Mouse (Mus musculus) forebrain, embryonic 14.5 days (tissue): ENCODE results near the gene Gm17334. TPM values are rescaled to one million over a fixed set of nuclear protein-coding genes. Genes with fewer than 3 reads are reported as not detected.
A peak's percentile ranks its signal among the peaks of the same experiment; 100 is the strongest.

Source experiments
- ATAC-seq: fragments of 200-750 bp; cut with Nextera tagmentation; 2 replicates; pipeline ENCODE4 v1.8.0; 2017; ENCODE audit warnings: mild to moderate bottlenecking, moderate library complexity
- DNase-seq: peaks from one replicate; pipeline ENCODE4 v3.0.0-alpha.2; 2015; ENCODE audit warnings: low spot score
- H3K27ac ChIP-seq: fragments of 300-500 bp; sonication (generic); 2 replicates; pipeline ENCODE4 v1.5.1; 2014; ENCODE audit warnings: low read depth, mild to moderate bottlenecking, control low read depth, low read length, moderate library complexity
- H3K27me3 ChIP-seq: fragments of 300-500 bp; sonication (generic); replicated peaks from 2 replicates; pipeline ENCODE4 v1.6.1; 2014; ENCODE audit warnings: low read length, control low read depth, mixed read lengths; ENCODE audit not compliant: control insufficient read depth, insufficient read depth
- H3K36me3 ChIP-seq: fragments of 300-500 bp; sonication (generic); 2 replicates; pipeline ENCODE4 v1.6.1; 2014; ENCODE audit warnings: low read length, control low read depth; ENCODE audit not compliant: control insufficient read depth, insufficient read depth
- H3K4me1 ChIP-seq: fragments of 300-500 bp; sonication (generic); 2 replicates; pipeline ENCODE4 v1.6.1; 2014; ENCODE audit warnings: antibody characterized with exemption, low read length, control low read depth; ENCODE audit not compliant: control insufficient read depth, insufficient read depth
- H3K4me2 ChIP-seq: fragments of 300-500 bp; sonication (generic); 2 replicates; pipeline ENCODE4 v1.6.1; 2014; ENCODE audit warnings: mild to moderate bottlenecking, control low read depth, low read length
- H3K4me3 ChIP-seq: fragments of 300-500 bp; sonication (generic); 2 replicates; pipeline ENCODE4 v1.5.1; 2014; ENCODE audit warnings: low read depth, low read length, control low read depth
- H3K9ac ChIP-seq: fragments of 300-500 bp; sonication (generic); 2 replicates; pipeline ENCODE4 v1.6.1; 2014; ENCODE audit warnings: mild to moderate bottlenecking, low read length, control low read depth, moderate library complexity
- H3K9me3 ChIP-seq: fragments of 300-500 bp; sonication (generic); replicated peaks from 2 replicates; pipeline ENCODE4 v1.6.1; 2016; ENCODE audit warnings: low read length, control low read depth, mixed read lengths; ENCODE audit not compliant: control insufficient read depth
- WGBS: fragments of 180-500 bp; shearing (Covaris S2); extraction: QIAGEN DNeasy Blood & Tissue Kit; methylation state at CpG from one replicate; pipeline ENCODE4 v1.1.7; 2014; 5-methylcytosine and 5-hydroxymethylcytosine counted together
- polyA plus RNA-seq: library from polyadenylated mRNA; unstranded; fragments of >200 nt; fragmentation: Nextera tagmentation; extraction: Ambion mirVana; gene quantifications from 2 replicates; pipeline ENCODE4 v1.2.1, GENCODE M21; 2014

Gm17334 gene
- polyA plus RNA-seq, 1 experiment from 2014 or later = not detected

DNA sequence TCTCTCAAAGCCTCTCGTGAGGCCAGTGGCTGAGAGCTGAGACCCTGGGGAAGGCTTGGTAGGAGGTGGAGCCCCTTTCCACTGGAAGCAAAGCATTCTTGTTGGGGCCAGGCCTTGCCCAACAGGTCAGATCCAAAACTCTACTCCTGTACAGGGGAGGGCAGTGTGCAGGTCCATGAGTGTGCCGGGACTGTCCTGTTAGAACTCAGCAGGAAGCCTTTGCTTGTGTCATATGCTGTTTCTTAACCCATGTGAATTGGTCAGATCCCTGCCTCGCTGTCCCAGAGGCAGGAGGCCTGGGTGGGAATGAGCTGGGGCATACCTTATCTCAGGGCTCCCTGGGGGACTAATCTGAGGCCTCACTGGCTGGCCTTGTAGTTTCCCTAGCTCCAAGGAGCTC, 7.3 kb upstream of the Gm17334 start:
- H3K4me1 ChIP-seq = no peaks in the 10 kb centered on the region
- ATAC-seq = no peak
- H3K9ac ChIP-seq = no peak overlapping the region
- no peaks in the 10 kb centered on the region for H3K9me3 ChIP-seq
- WGBS = 61% methylated on average over 3 of the region's 3 CpGs
- 0 out of 2 replicates have a peak, but pooled peaks cover 2% of the 10 kb centered on the region for H3K36me3 ChIP-seq
- no peaks in the 10 kb centered on the region for H3K27me3 ChIP-seq
- H3K4me3 ChIP-seq = no peak overlapping the region
- no peak overlapping the region for H3K4me2 ChIP-seq
- H3K27ac ChIP-seq = no peak overlapping the region
- DNase-seq = no peak

DNA sequence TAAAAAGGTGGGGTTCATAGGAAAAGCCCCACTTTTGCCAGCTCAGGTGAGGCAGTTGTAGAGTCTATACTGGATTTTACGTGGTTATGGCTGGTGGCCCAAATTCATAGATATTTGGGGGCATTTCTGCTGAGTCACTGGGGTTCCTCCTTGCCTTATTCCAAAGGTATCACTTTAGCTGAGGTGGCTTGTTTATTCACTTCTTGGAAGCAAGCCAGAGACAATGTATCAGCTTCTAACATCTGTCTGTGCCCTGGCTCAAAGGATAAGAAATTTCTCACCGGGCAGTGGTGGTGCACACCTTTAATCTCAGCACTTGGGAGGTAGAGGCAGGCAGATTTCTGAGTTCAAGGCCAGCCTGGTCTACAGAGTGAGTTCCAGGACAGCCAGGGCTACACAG, 6.8 kb upstream of the Gm17334 start:
- H3K36me3 ChIP-seq = 0 out of 2 replicates have a peak, but pooled peaks cover 2% of the 10 kb centered on the region
- 91% methylated on average over 2 of the region's 2 CpGs for WGBS
- H3K4me2 ChIP-seq = no peak overlapping the region
- no peaks in the 10 kb centered on the region for H3K27me3 ChIP-seq
- ATAC-seq = no peak
- H3K4me1 ChIP-seq = no peaks in the 10 kb centered on the region
- H3K9me3 ChIP-seq = no peaks in the 10 kb centered on the region
- no peak overlapping the region for H3K9ac ChIP-seq
- no peak overlapping the region for H3K4me3 ChIP-seq
- DNase-seq = no peak
- H3K27ac ChIP-seq = no peak overlapping the region

DNA sequence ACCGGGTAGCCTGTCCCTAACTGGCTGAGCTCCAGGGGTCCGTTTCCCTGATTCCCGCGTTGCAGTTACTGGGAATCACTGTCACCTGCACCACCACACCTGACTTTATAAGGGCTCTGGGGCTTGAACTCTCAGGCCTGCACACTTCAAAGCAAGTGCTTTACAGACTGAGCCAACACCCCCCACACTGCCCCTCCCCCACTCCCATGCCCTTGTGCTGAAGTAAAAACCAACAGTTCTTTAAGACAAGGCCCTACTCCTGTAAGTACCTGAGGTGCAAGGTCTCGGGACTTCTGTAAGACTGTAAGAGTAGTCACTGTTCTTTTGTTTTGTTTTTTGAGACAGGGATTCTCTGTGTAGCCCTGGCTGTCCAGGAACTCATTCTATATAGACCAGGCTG, 5.5 kb upstream of the Gm17334 start:
- Histone ChIP-seq H3K27ac (no peak overlapping the region), H3K4me2 (no peak overlapping the region), H3K4me3 (no peak overlapping the region), H3K27me3 (no peaks in the 10 kb centered on the region), H3K4me1 (no peaks in the 10 kb centered on the region), H3K9me3 (no peaks in the 10 kb centered on the region), H3K9ac (no peak overlapping the region), H3K36me3 (0 out of 2 replicates have a peak, but pooled peaks cover 2% of the 10 kb centered on the region)
- WGBS = 82% methylated on average over 5 of the region's 5 CpGs
- no peak for ATAC-seq
- no peak for DNase-seq

DNA sequence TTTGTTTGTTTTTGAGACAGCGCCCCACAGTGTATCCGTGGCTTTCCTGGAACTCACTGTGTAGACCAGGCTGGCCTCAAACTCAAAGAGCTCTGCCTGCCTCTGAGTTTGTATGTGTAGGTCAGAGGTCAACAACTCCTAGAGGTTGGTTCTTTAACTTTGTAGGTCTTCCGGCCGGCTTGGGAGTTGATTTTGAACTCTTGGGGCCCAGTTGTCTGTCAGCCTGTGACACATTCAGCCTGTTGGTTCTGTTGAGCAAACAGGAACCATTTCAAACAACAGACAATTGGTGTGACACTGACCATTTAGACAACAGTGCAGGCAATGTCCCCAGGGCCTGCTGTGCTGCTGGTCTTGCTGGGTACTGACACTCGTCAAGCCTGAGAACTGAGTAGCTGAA, 4.7 kb upstream of the Gm17334 start:
- H3K9me3 ChIP-seq = no peaks in the 10 kb centered on the region
- H3K36me3 ChIP-seq = 0 out of 2 replicates have a peak, but pooled peaks cover 2% of the 10 kb centered on the region
- no peaks in the 10 kb centered on the region for H3K27me3 ChIP-seq
- H3K4me3 ChIP-seq = no peak overlapping the region
- H3K4me2 ChIP-seq = no peak overlapping the region
- H3K4me1 ChIP-seq = no peaks in the 10 kb centered on the region
- DNase-seq (no peak), ATAC-seq (no peak)
- no peak overlapping the region for H3K9ac ChIP-seq
- H3K27ac ChIP-seq = no peak overlapping the region
- whole genome bisulfite sequencing = 82% methylated on average over 5 of the region's 5 CpGs

DNA sequence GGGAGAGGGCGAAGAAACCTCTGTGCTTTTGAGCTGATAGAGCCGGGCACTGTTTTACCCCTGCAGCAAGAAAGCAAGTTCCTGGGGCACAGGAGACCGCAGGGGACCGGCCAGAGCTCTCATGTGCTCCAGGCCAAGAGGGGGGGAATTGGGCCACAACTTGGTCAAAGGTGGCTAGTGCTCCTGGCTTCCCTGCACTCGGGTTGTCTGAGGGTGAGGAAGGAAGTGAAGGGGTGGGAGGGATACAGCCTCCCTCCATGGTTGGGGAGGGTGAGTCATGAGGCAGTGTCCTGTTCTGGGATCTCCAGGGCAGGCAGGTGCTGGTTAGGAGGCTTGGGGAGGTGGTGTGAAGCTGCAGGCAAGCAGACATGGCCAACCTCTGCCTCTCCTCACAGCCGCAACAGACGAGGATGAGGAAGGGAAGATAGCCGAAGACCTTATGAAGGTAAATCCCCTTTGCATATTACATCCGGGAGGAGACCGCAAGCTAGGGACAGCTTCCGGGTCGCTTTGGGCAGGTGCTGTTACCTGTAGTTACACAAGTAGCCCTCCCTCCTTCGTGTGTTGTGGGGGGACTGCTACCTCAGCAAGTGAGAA, 1.8 kb upstream of the Gm17334 start:
- H3K4me3 ChIP-seq = no peak overlapping the region
- WGBS = 85% methylated on average over 13 of the region's 13 CpGs

DNA sequence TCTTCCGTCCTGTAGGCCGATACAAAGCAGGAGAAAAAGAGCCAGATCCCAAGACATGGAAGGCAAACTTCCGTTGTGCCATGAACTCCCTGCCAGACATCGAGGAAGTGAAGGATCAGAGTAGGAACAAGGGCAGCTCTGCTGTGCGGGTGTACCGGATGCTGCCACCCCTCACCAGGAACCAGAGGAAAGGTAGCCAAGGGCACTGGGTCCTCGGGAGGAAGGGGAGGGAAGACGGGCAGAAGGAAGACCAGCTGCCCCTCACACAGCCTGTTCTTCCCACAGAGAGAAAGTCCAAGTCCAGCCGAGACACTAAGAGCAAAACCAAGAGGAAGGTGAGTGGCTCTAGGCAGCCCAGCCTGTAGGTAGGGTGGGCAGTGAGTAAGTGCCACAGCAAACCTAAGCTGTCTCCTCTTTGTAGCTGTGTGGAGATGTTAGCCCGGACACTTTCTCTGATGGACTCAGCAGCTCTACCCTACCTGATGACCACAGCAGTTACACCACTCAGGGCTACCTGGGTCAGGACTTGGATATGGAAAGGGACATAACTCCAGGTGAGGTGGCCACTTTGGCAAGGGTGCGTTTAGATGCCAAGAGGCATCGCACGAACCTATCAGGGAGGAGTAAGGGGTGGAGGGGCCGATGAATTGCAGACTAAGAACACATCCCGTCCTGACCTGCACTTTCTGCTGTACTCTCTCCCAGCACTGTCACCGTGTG, 814 bp upstream of the Gm17334 start:
- no peak overlapping the region for H3K9ac ChIP-seq
- H3K27ac ChIP-seq = no peak overlapping the region
- WGBS = 91% methylated on average over 16 of the region's 16 CpGs
- H3K4me2 ChIP-seq = no peak overlapping the region
- no peak for DNase-seq
- no peaks in the 10 kb centered on the region for H3K9me3 ChIP-seq
- no peak overlapping the region for H3K4me3 ChIP-seq
- no peak for ATAC-seq
- H3K36me3 ChIP-seq = 0 out of 2 replicates have a peak, but pooled peaks cover 2% of the 10 kb centered on the region
- no peaks in the 10 kb centered on the region; the same call in 1 of the 2 replicates for H3K4me1 ChIP-seq
- H3K27me3 ChIP-seq = 0 out of 2 replicates have a peak, but pooled peaks cover 3% of the 10 kb centered on the region

More for the DNA sequence above, 1.8 kb upstream of the Gm17334 start:
- no peaks in the 10 kb centered on the region; the same call in 1 of the 2 replicates for H3K4me1 ChIP-seq
- no peak overlapping the region for H3K27ac ChIP-seq
- DNase-seq (no peak), ATAC-seq (no peak)
- H3K36me3 ChIP-seq = 0 out of 2 replicates have a peak, but pooled peaks cover 2% of the 10 kb centered on the region
- H3K9me3 ChIP-seq = no peaks in the 10 kb centered on the region
- H3K9ac ChIP-seq = no peak overlapping the region
- no peaks in the 10 kb centered on the region for H3K27me3 ChIP-seq
- no peak overlapping the region for H3K4me2 ChIP-seq

DNA sequence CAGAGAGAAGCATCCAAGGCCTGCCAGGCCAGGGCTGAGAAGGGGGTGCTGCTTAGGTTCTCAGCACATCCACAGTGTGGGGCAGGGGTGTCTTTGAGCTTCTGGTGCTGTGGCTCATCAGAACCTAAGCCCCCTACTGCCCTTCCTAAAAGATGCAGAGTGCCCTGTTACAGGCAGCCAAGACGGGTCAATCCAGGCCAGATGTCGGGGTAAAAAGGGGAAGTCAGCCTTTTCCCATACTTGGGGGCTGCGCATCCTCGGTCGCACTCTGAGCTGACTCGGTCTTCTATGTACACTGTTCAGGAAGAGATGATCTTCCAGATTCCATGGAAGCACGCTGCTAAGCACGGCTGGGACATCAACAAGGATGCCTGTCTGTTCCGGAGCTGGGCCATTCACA, 451 bp downstream of the Gm17334 start:
- Histone ChIP-seq H3K36me3 (0 out of 2 replicates have a peak, but pooled peaks cover 2% of the 10 kb centered on the region), H3K27me3 (0 out of 2 replicates have a peak, but pooled peaks cover 3% of the 10 kb centered on the region), H3K4me2 (no peak overlapping the region), H3K4me1 (no peaks in the 10 kb centered on the region; the same call in 1 of the 2 replicates), H3K9me3 (no peaks in the 10 kb centered on the region), H3K4me3 (no peak overlapping the region), H3K27ac (no peak overlapping the region), H3K9ac (no peak overlapping the region)
- DNase-seq (no peak), ATAC-seq (no peak)
- WGBS = 84% methylated on average over 9 of the region's 9 CpGs

DNA sequence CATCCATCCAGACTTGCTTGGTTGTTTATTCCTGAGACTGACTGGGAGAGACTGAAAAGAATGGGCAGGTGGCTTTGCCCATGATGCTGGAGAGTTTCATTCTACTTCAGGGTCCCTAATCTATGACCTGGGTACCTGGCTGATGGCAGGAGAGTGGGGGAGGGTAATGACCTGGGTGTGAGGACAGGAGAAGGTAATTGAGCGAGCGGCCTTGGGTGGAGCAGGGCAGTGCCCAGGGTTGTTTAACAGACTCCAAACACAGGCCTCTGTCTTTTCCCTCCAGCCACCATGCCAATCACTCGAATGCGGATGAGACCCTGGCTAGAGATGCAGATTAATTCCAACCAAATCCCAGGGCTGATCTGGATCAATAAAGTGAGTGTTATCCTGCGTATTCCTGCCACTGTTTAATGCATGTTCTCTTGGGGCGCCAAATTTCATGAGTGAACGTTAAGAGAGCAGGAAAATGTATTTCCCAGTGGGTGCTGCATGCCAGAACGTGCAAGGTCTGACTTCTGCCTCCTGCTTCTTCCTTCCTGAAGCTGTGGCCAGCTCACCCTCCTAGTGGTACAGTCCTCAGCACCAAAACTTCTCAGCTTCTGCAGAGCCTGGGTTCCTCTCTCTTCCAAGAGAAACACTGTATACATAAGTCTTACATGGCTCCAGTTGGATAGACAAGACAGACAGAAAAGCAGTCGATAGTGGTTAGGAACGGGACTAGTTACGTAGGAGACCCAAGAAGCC, 1.8 kb downstream of the Gm17334 start:
- Histone ChIP-seq H3K4me1 (no peaks in the 10 kb centered on the region; the same call in 1 of the 2 replicates), H3K4me3 (peak overlapping the region; percentile 63; the same call in 1 of the 2 replicates), H3K9ac (no peak overlapping the region), H3K27ac (no peak overlapping the region), H3K9me3 (no peaks in the 10 kb centered on the region), H3K27me3 (0 out of 2 replicates have a peak, but pooled peaks cover 3% of the 10 kb centered on the region), H3K4me2 (peak overlapping the region; percentile 99), H3K36me3 (no peaks in the 10 kb centered on the region)
- 87% methylated on average over 11 of the region's 11 CpGs for WGBS
- DNase-seq (no peak), ATAC-seq (no peak)
